In genomic region chr6:83488200-83488599, GRCm38 (mm10) we compare ENCODE assay signal across 19 mouse cellular contexts. TPM values are rescaled to one million over a fixed set of nuclear protein-coding genes. Genes with fewer than 3 reads are reported as not detected.
"Had no signal": no experiment of that assay in that cellular context is flagged by ENCODE, and none has a peak within 500 bp of the region (broad histone marks: within the 10 kb centered on the region; RNA-seq: fewer than 3 reads in every experiment).

No protein-coding gene starts in this region.

- H3K4me2 ChIP-seq: limb, embryonic 13.5 days; liver, embryonic 11.5 days; lung, embryonic 14.5 days; midbrain, embryonic 13.5 days had no signal

- H3K9ac ChIP-seq: limb, embryonic 13.5 days; liver, embryonic 14.5 days; liver, postnatal 0 days; lung, embryonic 14.5 days; midbrain, embryonic 13.5 days had no signal

- ATAC-seq: liver, postnatal 0 days; lung, postnatal 0 days; midbrain, embryonic 13.5 days; midbrain, embryonic 16.5 days had no signal

- DNase-seq: kidney, adult 2 months; kidney, postnatal 25 days; layer of hippocampus, postnatal 36 days; left cerebral cortex, postnatal 4 days; liver, postnatal 0 days; lung, embryonic 14.5 days; thymus, adult 18-20 months; thymus, postnatal 36 days had no signal

- H3K27me3 ChIP-seq: limb, embryonic 13.5 days; megakaryocyte, embryonic 14.5 days; midbrain, embryonic 13.5 days had no signal

- H3K9me3 ChIP-seq: limb, embryonic 13.5 days; megakaryocyte, embryonic 14.5 days; midbrain, embryonic 10.5 days; midbrain, embryonic 13.5 days had no signal

- H3K4me1 ChIP-seq: limb, embryonic 13.5 days; midbrain, embryonic 10.5 days; midbrain, embryonic 13.5 days had no signal

- H3K27ac ChIP-seq: kidney, postnatal 0 days; limb, embryonic 13.5 days; liver, embryonic 14.5 days; midbrain, embryonic 10.5 days; midbrain, embryonic 13.5 days had no signal

- H3K4me3 ChIP-seq: limb, embryonic 13.5 days; megakaryocyte, embryonic 14.5 days; midbrain, embryonic 10.5 days; midbrain, embryonic 13.5 days had no signal

RNA-seq across cellular contexts. Expression of gene Actg2, which starts 47.9 kb away (rescaled TPM):
- total RNA-seq: layer of hippocampus, adult 8-10 months; layer of hippocampus, postnatal 36 days; left cerebral cortex, adult 8-10 months had no signal
